Mouse (Mus musculus) MEL (cell line): ENCODE measurements around the gene Tubb2b. TPM values are rescaled to one million over a fixed set of nuclear protein-coding genes. Genes with fewer than 3 reads are reported as not detected.

Experiments used
- DNase-seq: peaks from one replicate; pipeline ENCODE4 v3.0.0; 2011; ENCODE audit warnings: low read depth, low spot score
- H3K27ac ChIP-seq: 2 replicates; pipeline ENCODE4 v1.5.1; 2012; ENCODE audit warnings: low read depth, mild to moderate bottlenecking, control low read depth, low read length, moderate library complexity; ENCODE audit not compliant: control insufficient read depth
- H3K27me3 ChIP-seq, 2 experiments: fragments of 150-350 bp in 1 of 2; sonication (generic) in 1 of 2; 2 replicates each; pipeline ENCODE4 v1.6.1; 2012; ENCODE audit warnings: low read length in 2 of 2, mild to moderate bottlenecking in 2 of 2, improper control_type of control experiment in 1 of 2, moderate library complexity in 1 of 2; ENCODE audit not compliant: insufficient read depth in 2 of 2, control insufficient read depth in 1 of 2
- H3K36me3 ChIP-seq, 2 experiments: 2 replicates each; pipeline ENCODE4 v1.6.1; 2012 to 2014; ENCODE audit warnings: low read length in 2 of 2, improper control_type of control experiment in 1 of 2, inconsistent platforms in 1 of 2, mild to moderate bottlenecking in 1 of 2; ENCODE audit not compliant: insufficient read depth in 2 of 2, control insufficient read depth in 1 of 2
- H3K4me1 ChIP-seq, 2 experiments: fragments of 150-350 bp in 1 of 2; sonication (generic) in 1 of 2; 2 replicates each; pipeline ENCODE4 v1.6.1; 2012; ENCODE audit warnings: low read length in 2 of 2, improper control_type of control experiment in 1 of 2, mild to moderate bottlenecking in 1 of 2; ENCODE audit not compliant: insufficient read depth in 2 of 2, control insufficient read depth in 1 of 2
- H3K4me3 ChIP-seq, 2 experiments: fragments of 150-350 bp in 1 of 2; sonication (generic) in 1 of 2; 2 replicates each; pipeline ENCODE4 v1.5.1; 2012; ENCODE audit warnings: low read depth in 2 of 2, low read length in 2 of 2, mild to moderate bottlenecking in 2 of 2, moderate library complexity in 2 of 2, control low read depth in 1 of 2, improper control_type of control experiment in 1 of 2; ENCODE audit not compliant: control insufficient read depth in 1 of 2, insufficient read depth in 1 of 2
- H3K79me2 ChIP-seq: 2 replicates; pipeline ENCODE4 v1.6.1; 2012; ENCODE audit warnings: mild to moderate bottlenecking, low read length, moderate library complexity; ENCODE audit not compliant: control insufficient read depth, poor library complexity, insufficient read depth
- H3K9ac ChIP-seq: 2 replicates; pipeline ENCODE4 v1.6.1; 2012; ENCODE audit warnings: low read depth, mild to moderate bottlenecking, control low read depth, low read length, moderate library complexity; ENCODE audit not compliant: control insufficient read depth, poor library complexity, severe bottlenecking
- H3K9me3 ChIP-seq: fragments of 150-350 bp; sonication (generic); replicated peaks from 2 replicates; pipeline ENCODE4 v1.6.1; 2012; ENCODE audit warnings: mild to moderate bottlenecking, low read length, improper control_type of control experiment, moderate library complexity; ENCODE audit not compliant: insufficient read depth
- BHLHE40 ChIP-seq: IDR thresholded peaks from 2 replicates; pipeline ENCODE4 v1.6.1; 2012; ENCODE audit warnings: low read depth, mild to moderate bottlenecking, inconsistent platforms, low read length, improper control_type of control experiment, borderline replicate concordance
- ETS1 ChIP-seq: IDR thresholded peaks from 2 replicates; pipeline ENCODE4 v1.6.1; 2012; ENCODE audit warnings: low read depth, mild to moderate bottlenecking, inconsistent platforms, low read length, improper control_type of control experiment, moderate library complexity
- GABPA ChIP-seq: IDR thresholded peaks from 2 replicates; pipeline ENCODE4 v1.6.1; 2012; ENCODE audit warnings: low read depth, mild to moderate bottlenecking, inconsistent platforms, low read length, improper control_type of control experiment, moderate library complexity
- GATA1 ChIP-seq: IDR thresholded peaks from 2 replicates; pipeline ENCODE4 v1.6.1; 2011; ENCODE audit warnings: low read depth, low read length, improper control_type of control experiment
- HCFC1 ChIP-seq: IDR thresholded peaks from 2 replicates; pipeline ENCODE4 v1.6.1; 2012; ENCODE audit warnings: low read depth, mild to moderate bottlenecking, inconsistent platforms, low read length, improper control_type of control experiment, moderate library complexity
- JUND ChIP-seq: IDR thresholded peaks from 2 replicates; pipeline ENCODE4 v1.6.1; 2011; ENCODE audit warnings: low read depth, mild to moderate bottlenecking, improper control_type of control experiment, low read length
- MAFK ChIP-seq: IDR thresholded peaks from 2 replicates; pipeline ENCODE4 v1.6.1; 2011; ENCODE audit warnings: low read depth, mild to moderate bottlenecking, low read length, improper control_type of control experiment, borderline replicate concordance
- MAX ChIP-seq: IDR thresholded peaks from 2 replicates; pipeline ENCODE4 v1.6.1; 2011; ENCODE audit warnings: low read length, improper control_type of control experiment
- MAZ ChIP-seq: IDR thresholded peaks from 2 replicates; pipeline ENCODE4 v1.6.1; 2012; ENCODE audit warnings: low read depth, mild to moderate bottlenecking, inconsistent platforms, low read length, improper control_type of control experiment
- MXI1 ChIP-seq: IDR thresholded peaks from 2 replicates; pipeline ENCODE4 v1.6.1; 2011; ENCODE audit warnings: mild to moderate bottlenecking, low read depth, low read length, improper control_type of control experiment
- MYB ChIP-seq: IDR thresholded peaks from 2 replicates; pipeline ENCODE4 v1.6.1; 2011; ENCODE audit warnings: mild to moderate bottlenecking, low read depth, low read length, improper control_type of control experiment
- MYC ChIP-seq: IDR thresholded peaks from 2 replicates; pipeline ENCODE4 v1.6.1; 2011; ENCODE audit warnings: low read depth, mild to moderate bottlenecking, low read length, improper control_type of control experiment, moderate library complexity
- NRF1 ChIP-seq: IDR thresholded peaks from 2 replicates; pipeline ENCODE4 v1.6.1; 2014; ENCODE audit warnings: low read depth, mild to moderate bottlenecking, inconsistent platforms, low read length, improper control_type of control experiment, moderate library complexity; ENCODE audit not compliant: poor library complexity, insufficient read depth, severe bottlenecking
- POLR2AphosphoS2 ChIP-seq: IDR thresholded peaks from 2 replicates; pipeline ENCODE4 v1.6.1; 2011; ENCODE audit warnings: low read length, improper control_type of control experiment
- RAD21 ChIP-seq: IDR thresholded peaks from 2 replicates; pipeline ENCODE4 v1.6.1; 2011; ENCODE audit warnings: mild to moderate bottlenecking, low read depth, low read length, improper control_type of control experiment
- SIN3A ChIP-seq: IDR thresholded peaks from 2 replicates; pipeline ENCODE4 v1.6.1; 2012; ENCODE audit warnings: low read length, improper control_type of control experiment, inconsistent platforms
- SMC3 ChIP-seq: IDR thresholded peaks from 2 replicates; pipeline ENCODE4 v1.6.1; 2011; ENCODE audit warnings: low read depth, low read length, improper control_type of control experiment
- TAL1 ChIP-seq: IDR thresholded peaks from 2 replicates; pipeline ENCODE4 v1.6.1; 2012; ENCODE audit warnings: mild to moderate bottlenecking, inconsistent platforms, low read length, moderate library complexity, mixed read lengths
- TCF12 ChIP-seq: IDR thresholded peaks from 2 replicates; pipeline ENCODE4 v1.6.1; 2014; ENCODE audit warnings: low read depth, mild to moderate bottlenecking, inconsistent platforms, low read length, improper control_type of control experiment, moderate library complexity
- USF1 ChIP-seq: IDR thresholded peaks from 2 replicates; pipeline ENCODE4 v1.6.1; 2014; ENCODE audit warnings: low read depth, mild to moderate bottlenecking, inconsistent platforms, low read length, improper control_type of control experiment, moderate library complexity
- USF2 ChIP-seq, 2 experiments: IDR thresholded peaks; 2 replicates each; pipeline ENCODE4 v1.6.1; 2011 to 2012; ENCODE audit warnings: improper control_type of control experiment in 2 of 2, low read length in 2 of 2, borderline replicate concordance in 1 of 2, inconsistent platforms in 1 of 2, low read depth in 1 of 2, mild to moderate bottlenecking in 1 of 2; ENCODE audit not compliant: insufficient read depth in 1 of 2
- ZC3H11A ChIP-seq: IDR thresholded peaks from 2 replicates; pipeline ENCODE4 v1.6.1; 2012; ENCODE audit warnings: low read depth, mild to moderate bottlenecking, inconsistent platforms, low read length, improper control_type of control experiment
- ZKSCAN1 ChIP-seq: IDR thresholded peaks from 2 replicates; pipeline ENCODE4 v1.6.1; 2012; ENCODE audit warnings: low read depth, mild to moderate bottlenecking, inconsistent platforms, low read length, improper control_type of control experiment, moderate library complexity
- ZMIZ1 ChIP-seq: IDR thresholded peaks from 2 replicates; pipeline ENCODE4 v1.6.1; 2012; ENCODE audit warnings: low read depth, mild to moderate bottlenecking, inconsistent platforms, low read length, improper control_type of control experiment, moderate library complexity
- ZNF384 ChIP-seq: IDR thresholded peaks from 2 replicates; pipeline ENCODE4 v1.6.1; 2012; ENCODE audit warnings: low read depth, mild to moderate bottlenecking, inconsistent platforms, low read length, improper control_type of control experiment
- polyA plus RNA-seq, 2 experiments: library from polyadenylated mRNA; stranded (reverse) in 1 of 2; unstranded in 1 of 2; fragments of >175 nt in 1 of 2; fragments of >200 nt in 1 of 2; gene quantifications; 2 replicates each; pipeline versions ENCODE4 v1.2.1 to v1.2.4; 2012; ENCODE audit warnings: low replicate concordance in 2 of 2, low read depth in 1 of 2; ENCODE audit not compliant: insufficient read length in 2 of 2, insufficient read depth in 1 of 2, missing spikeins in 1 of 2
- total RNA-seq: library from RNA; depleted of rRNA; stranded (reverse); fragments of 300-350 nt; gene quantifications from 2 replicates; pipeline ENCODE4 v1.2.3, GENCODE M21; 2012

Gene Tubb2b
- total and polyA plus RNA-seq, 3 experiments = 1.4 to 10.6 TPM; not detected in 1

- Histone ChIP-seq H3K4me1 (peaks cover 2 to 4% of the 10 kb centered on the region in 2 experiments; a peak in 2 of 4 replicates), H3K36me3 (peaks cover 0 to 3% of the 10 kb centered on the region in 2 experiments; a peak in 1 of 4 replicates), H3K27me3 (peaks cover 0 to 2% of the 10 kb centered on the region in 2 experiments; a peak in 1 of 4 replicates)
Measured at GRCm38 (mm10) chr13:34150271-34151027, 20.2 kb upstream of the Tubb2b start.

DNA sequence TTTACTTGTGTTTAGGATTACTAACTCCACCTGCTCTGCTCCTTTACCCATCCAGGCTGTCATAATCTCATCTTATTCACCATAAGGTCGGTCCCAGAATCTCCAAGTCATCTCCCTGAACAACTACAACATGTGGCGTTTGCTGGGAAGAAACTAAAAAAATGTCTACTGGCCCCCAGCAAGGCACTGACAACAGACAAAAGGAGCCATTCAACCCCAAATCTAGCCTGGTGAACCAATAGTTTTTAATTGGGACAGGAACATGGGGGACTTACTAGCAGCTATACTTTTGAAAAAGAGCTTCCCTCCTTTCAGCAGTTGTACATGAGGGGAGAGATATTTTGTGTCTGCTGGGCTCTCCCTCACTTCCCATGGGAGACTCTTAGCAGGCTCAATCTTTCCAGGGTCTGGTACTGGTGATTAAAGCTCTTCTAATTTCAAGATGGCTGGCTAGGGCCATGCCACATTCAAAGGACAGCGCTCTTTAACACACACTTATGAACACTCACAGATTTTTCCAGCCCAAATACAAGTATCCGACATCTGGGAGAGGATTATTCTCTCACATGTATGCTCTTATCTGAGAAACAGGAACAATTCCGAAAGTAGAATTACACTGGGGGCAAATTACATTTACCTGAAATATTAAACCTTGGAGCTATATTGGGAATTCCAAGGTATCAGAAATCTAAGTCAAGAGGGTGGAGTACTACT is 19.4 kb upstream of the Tubb2b start:
- Histone ChIP-seq H3K9ac (no peak overlapping the region), H3K27me3 (peaks cover 0 to 2% of the 10 kb centered on the region in 2 experiments; a peak in 1 of 4 replicates), H3K4me1 (peaks cover 2 to 3% of the 10 kb centered on the region in 2 experiments; a peak in 2 of 4 replicates), H3K4me3 (no peak overlapping the region), H3K9me3 (no peaks in the 10 kb centered on the region), H3K27ac (no peak overlapping the region), H3K79me2 (no peaks in the 10 kb centered on the region), H3K36me3 (peaks cover 0 to 3% of the 10 kb centered on the region in 2 experiments; a peak in 1 of 4 replicates)
- no peak for DNase-seq
- no peak for TF ChIP-seq HCFC1
- TF ChIP-seq TAL1 = no peak
- no peak for TF ChIP-seq MYB
- no peak for TF ChIP-seq TCF12
- no peak for TF ChIP-seq USF1
- no peak for TF ChIP-seq BHLHE40
- TF ChIP-seq JUND = no peak
- no peak for TF ChIP-seq NRF1
- TF ChIP-seq ZKSCAN1 = no peak
- no peak for TF ChIP-seq MYC
- no peak for TF ChIP-seq SIN3A
- no peak for TF ChIP-seq ZNF384
- no peak for TF ChIP-seq USF2 (IDR thresholded peaks at IDR 0.05; ENCODE audit: borderline replicate concordance in 1 of 2, insufficient read depth in 1 of 2, low read depth in 1 of 2, low read length in 2 of 2)
- TF ChIP-seq MAFK = no peak
- no peak for TF ChIP-seq SMC3

More at GRCm38 (mm10) chr13:34150271-34151027, 20.2 kb upstream of the Tubb2b start:
- DNase-seq = no peak
- Histone ChIP-seq H3K9ac (no peak overlapping the region), H3K27ac (no peak overlapping the region), H3K9me3 (no peaks in the 10 kb centered on the region), H3K4me3 (no peak overlapping the region), H3K79me2 (no peaks in the 10 kb centered on the region)
- no peak for TF ChIP-seq MAX
- no peak for TF ChIP-seq MAZ
- no peak for TF ChIP-seq TCF12
- TF ChIP-seq ZKSCAN1 = no peak
- TF ChIP-seq GATA1 = no peak
- no peak for TF ChIP-seq JUND
- TF ChIP-seq SMC3 = no peak
- no peak for TF ChIP-seq ZMIZ1
- no peak for TF ChIP-seq POLR2AphosphoS2
- no peak for TF ChIP-seq MYB
- no peak for TF ChIP-seq GABPA
- TF ChIP-seq TAL1 = no peak
- no peak for TF ChIP-seq NRF1
- no peak for TF ChIP-seq RAD21
- TF ChIP-seq MXI1 = no peak
- TF ChIP-seq ETS1 = no peak
- TF ChIP-seq ZC3H11A = no peak
